Mouse (Mus musculus): Measurements from ENCODE around the gene Neu4.
"Not testable (repeated sequence)": the region's sequence is repeated elsewhere in the genome, so short reads cannot be mapped to it uniquely, and the experiment has no call there.

DNA sequence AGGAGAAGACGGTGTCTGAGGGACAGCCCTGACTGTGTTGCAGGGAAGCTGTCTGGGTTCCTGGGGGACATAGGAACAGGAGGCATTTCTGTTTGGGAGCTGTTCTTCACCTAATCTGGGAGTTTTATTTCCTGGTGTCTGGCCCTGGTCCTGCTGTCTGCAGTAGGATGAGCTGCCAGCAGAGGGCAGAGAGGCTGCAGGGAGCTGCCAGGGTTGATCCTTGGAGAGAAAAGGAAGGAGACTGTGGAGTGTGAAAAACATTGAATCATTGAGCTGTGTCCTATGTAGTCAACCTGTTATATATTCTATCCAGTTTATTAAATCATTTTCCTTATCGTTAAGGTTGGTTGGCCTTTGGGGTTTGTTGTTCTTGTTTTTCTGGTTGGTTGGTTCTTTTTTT lies 39.3 kb upstream of the Neu4 start:
- TF ChIP-seq POLR2A (IDR thresholded peaks at IDR 0.05; ENCODE audit: extremely low read depth, insufficient read depth, low read length); CTCF (IDR thresholded peaks at IDR 0.05; ENCODE audit: low read depth, low read length): not testable (repeated sequence)
